Mouse (Mus musculus) bone marrow, adult 2 months (tissue): Measurements from ENCODE around the gene Pmm1. TPM values are rescaled to one million over a fixed set of nuclear protein-coding genes. Genes with fewer than 3 reads are reported as not detected.

ENCODE experiments used
- H3K27ac ChIP-seq: fragments of 200-500 bp; 2 replicates; pipeline ENCODE4 v1.5.1; 2012; ENCODE audit warnings: low read depth, mild to moderate bottlenecking, control low read depth, inconsistent platforms, low read length; ENCODE audit not compliant: control insufficient read depth, poor library complexity, insufficient read depth
- H3K4me1 ChIP-seq: fragments of 200-500 bp; 2 replicates; pipeline ENCODE4 v1.6.1; 2011; ENCODE audit warnings: low read length; ENCODE audit not compliant: control insufficient read depth, insufficient read depth
- H3K4me3 ChIP-seq: fragments of 200-500 bp; replicated peaks from 2 replicates; pipeline ENCODE3; 2011; ENCODE audit warnings: mild to moderate bottlenecking, low read depth, low read length, control low read depth; ENCODE audit not compliant: control insufficient read depth
- CTCF ChIP-seq: fragments of 200-500 bp; IDR thresholded peaks from 2 replicates; pipeline ENCODE4 v1.5.1; 2011; ENCODE audit warnings: low read length, control low read depth; ENCODE audit not compliant: control insufficient read depth, insufficient read depth
- POLR2A ChIP-seq: fragments of 200-500 bp; IDR thresholded peaks from 2 replicates; pipeline ENCODE4 v1.6.1; 2011; ENCODE audit warnings: low read depth, mild to moderate bottlenecking, control low read depth, low read length, borderline replicate concordance; ENCODE audit not compliant: control insufficient read depth
- WGBS: fragments of 180-500 bp; shearing (Covaris S2); methylation state at CpG from one replicate; pipeline ENCODE4 v1.1.7; 2018; 5-methylcytosine and 5-hydroxymethylcytosine counted together
- polyA plus RNA-seq: library from polyadenylated mRNA; stranded (reverse); fragments of >200 nt; gene quantifications from 2 replicates; pipeline ENCODE4 v1.2.4, GENCODE M21; 2011; ENCODE audit warnings: low replicate concordance; ENCODE audit not compliant: missing spikeins, insufficient read depth, insufficient read length

Pmm1 gene
- polyA plus RNA-seq, 1 experiment: 51.8 TPM

DNA sequence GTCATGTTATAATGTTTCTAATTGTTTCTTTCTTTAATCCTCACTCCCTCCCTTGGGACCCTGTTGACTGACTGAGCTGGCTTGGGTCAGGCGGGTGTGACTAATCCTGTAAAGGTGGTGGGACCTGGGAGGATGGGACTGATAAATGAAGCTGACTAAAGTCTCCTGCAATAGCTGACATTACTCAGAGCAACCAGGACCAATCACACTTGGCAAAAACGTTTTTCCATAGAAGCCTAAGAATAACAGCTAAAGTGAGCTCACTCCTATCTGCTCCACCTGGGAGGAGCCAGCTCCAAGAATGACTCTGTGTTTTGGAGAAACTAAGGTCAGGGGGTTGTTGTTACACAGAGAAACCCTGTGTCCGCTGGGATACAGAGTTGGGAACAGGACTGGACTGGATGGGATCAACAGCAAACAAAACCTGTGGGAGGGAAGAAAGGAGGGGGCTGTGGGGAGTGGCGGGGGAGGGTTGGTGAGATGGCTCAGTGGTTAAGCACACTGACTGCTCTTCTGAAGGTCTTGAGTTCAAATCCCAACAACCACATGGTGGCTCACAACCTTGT, 4.3 kb upstream of the Pmm1 start:
- TF ChIP-seq CTCF (no peak), POLR2A (no peak)
- 70% methylated on average over 4 of the region's 4 CpGs for WGBS
- no peak overlapping the region for H3K4me3 ChIP-seq
- H3K4me1 ChIP-seq: no peaks in the 10 kb centered on the region
- no peak overlapping the region for H3K27ac ChIP-seq

DNA sequence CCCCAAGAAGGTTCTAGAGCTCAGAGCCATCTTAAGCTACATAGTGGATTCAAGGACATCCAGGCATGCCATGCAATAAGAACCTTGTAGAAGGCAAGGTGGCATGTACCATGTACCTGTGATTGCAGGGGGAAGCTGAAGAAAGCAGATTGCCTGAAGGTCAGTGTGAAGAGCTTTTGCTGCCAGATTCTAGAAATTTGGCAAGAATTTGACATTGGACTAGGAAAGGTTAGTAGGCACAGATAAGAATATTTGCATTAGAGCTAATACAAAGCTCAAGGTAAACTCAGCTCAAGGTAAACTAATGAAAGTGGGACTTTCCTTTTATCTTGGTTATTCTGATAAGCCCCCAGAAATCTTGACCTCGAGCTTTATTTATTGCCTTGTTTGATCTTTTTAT, 3.5 kb upstream of the Pmm1 start:
- H3K4me3 ChIP-seq: no peak overlapping the region
- WGBS: 61% methylated on average over 1 of the region's 1 CpGs
- no peaks in the 10 kb centered on the region for H3K4me1 ChIP-seq
- no peak for TF ChIP-seq CTCF
- TF ChIP-seq POLR2A: no peak
- no peak overlapping the region for H3K27ac ChIP-seq

DNA sequence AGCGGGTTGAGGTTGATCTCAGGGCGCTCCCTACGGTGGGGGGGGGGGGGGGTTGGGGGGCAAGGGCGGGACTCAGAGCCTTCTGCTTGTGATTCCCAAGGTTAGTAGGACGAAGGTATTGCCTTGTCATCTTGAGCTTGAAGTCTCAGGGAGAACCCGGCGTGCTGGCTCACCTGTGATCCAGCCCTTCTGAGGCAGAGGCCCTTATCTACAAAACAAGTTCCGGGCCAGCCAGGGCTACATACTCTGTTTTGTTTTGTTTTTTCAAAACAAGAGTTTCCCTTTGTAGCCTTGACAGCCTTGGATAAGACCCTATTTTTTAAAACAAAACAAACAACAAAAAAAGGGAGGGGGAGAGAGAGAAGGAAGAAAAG, 335 bp upstream of the Pmm1 start:
- under 1% methylated on average over 8 of the region's 8 CpGs for WGBS
- H3K4me1 ChIP-seq: no peaks in the 10 kb centered on the region
- no peak overlapping the region for H3K27ac ChIP-seq
- H3K4me3 ChIP-seq: peak overlapping the region; percentile 66
- TF ChIP-seq POLR2A (no peak), CTCF (no peak)

DNA sequence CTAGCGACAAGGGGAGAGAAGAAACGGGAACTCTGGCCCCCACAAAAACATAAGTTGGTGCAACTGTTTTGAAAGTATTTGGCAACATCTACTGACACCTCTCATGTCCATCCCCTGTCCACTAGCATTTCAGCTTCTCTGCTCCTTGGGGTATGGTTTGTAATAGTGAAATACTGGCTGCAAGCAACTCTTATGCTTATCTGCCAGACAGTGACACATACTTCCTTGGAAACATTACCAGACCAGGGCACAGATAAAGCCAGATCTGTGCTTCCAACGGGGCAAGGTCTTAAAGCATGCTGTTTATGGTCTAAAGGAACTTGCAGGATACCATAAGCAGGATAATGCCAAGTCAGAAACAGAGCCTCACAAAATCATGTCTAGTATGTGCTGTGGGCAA, 1.8 kb downstream of the Pmm1 start:
- Histone ChIP-seq H3K27ac (peak overlapping the region; percentile 17; the same call in 1 of the 2 replicates), H3K4me3 (no peak overlapping the region), H3K4me1 (no peaks in the 10 kb centered on the region)
- no peak for TF ChIP-seq POLR2A
- WGBS: 35% methylated on average over 3 of the region's 3 CpGs

DNA sequence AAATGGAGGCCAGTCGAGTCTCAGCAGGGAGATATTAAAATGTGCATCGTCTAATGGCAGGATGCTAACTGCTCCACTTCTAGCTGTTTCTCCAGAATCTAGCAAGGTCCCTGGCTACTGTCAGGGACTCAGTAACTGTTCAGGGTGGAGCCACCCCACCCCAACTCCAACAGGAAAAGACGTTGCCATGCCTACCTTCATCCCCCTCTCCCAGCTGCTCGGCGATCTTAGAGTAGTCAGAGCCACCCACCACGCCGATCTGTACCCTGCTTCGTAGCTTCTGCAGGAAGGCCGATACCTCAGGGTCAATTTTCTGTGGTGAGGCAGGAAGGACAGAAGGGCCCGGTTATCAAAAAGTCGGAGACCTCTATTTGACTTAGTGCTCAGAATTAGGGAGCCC, 3.1 kb downstream of the Pmm1 start:
- H3K4me1 ChIP-seq: no peaks in the 10 kb centered on the region
- TF ChIP-seq CTCF (no peak), POLR2A (no peak)
- WGBS: 88% methylated on average over 11 of the region's 11 CpGs
- no peak overlapping the region for H3K27ac ChIP-seq
- no peak overlapping the region for H3K4me3 ChIP-seq

DNA sequence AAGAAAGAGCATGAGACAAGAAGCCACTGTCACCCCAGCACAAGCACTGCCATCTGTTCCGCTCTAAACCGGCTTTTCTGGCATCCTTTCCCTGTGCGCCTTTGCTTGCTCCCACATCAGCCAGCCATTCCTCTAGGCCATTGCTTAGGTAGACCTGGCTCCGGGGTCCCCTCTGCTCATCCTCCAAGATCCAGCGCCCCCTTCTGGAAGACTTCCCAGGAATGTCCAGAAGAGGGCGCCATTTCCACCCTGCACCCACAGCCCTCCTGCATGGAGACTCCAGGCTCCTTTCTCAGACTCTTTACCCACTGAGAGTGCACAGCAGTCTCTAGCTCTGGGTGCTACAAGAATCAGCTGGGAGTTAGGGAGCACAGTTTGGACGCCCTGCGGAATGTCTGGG, 4.3 kb downstream of the Pmm1 start:
- Histone ChIP-seq H3K4me1 (no peaks in the 10 kb centered on the region), H3K4me3 (no peak overlapping the region), H3K27ac (no peak overlapping the region; the same call in 1 of the 2 replicates)
- no peak for TF ChIP-seq POLR2A
- TF ChIP-seq CTCF: peak; percentile 85
- WGBS: 64% methylated on average over 8 of the region's 8 CpGs

DNA sequence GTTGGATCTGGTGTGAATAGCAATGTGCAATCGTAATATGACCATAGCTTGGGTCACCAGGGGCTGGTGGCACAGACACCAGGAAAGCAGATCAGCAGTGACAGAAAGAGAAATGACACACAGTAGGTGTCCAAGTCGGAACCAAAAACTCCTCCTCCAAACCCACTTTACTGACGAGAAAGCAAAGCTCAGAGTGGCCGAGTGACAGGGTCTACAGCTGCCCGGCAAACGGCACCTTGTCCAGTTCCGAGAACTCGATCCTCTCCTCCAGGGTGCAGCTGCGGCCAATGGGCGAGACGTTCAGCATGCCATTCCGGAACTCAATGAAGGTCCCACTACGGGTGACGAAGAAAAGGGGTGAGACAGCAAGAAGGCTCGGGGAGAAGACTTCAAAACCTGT, 5.3 kb downstream of the Pmm1 start:
- TF ChIP-seq POLR2A (no peak), CTCF (no peak)
- 95% methylated on average over 15 of the region's 15 CpGs for WGBS
- no peak overlapping the region for H3K4me3 ChIP-seq
- H3K27ac ChIP-seq: no peak overlapping the region
- H3K4me1 ChIP-seq: no peaks in the 10 kb centered on the region

DNA sequence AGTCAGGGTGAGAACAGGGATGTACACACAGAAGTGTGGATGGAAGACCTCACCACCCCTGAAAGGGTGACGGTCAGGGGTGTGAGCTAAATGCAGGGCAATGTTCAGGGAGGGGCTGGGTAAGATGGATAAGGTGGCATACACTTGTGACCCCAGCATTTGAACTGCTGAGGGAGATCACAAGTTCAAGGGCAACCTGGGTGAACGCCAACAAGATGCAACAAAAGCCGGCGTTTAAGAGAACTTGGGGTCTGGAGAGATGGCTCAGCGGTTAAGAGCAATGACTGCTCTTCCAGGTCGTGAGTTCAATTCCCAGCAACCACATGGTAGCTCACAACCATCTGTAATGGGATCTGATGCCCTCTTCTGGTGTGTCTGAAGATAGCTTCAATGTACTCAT, 6.0 kb downstream of the Pmm1 start:
- H3K4me3 ChIP-seq: no peak overlapping the region
- H3K27ac ChIP-seq: peak overlapping the region; percentile 23; the same call in 1 of the 2 replicates
- H3K4me1 ChIP-seq: no peaks in the 10 kb centered on the region
- WGBS: 88% methylated on average over 6 of the region's 6 CpGs
- TF ChIP-seq POLR2A (no peak), CTCF (no peak)

DNA sequence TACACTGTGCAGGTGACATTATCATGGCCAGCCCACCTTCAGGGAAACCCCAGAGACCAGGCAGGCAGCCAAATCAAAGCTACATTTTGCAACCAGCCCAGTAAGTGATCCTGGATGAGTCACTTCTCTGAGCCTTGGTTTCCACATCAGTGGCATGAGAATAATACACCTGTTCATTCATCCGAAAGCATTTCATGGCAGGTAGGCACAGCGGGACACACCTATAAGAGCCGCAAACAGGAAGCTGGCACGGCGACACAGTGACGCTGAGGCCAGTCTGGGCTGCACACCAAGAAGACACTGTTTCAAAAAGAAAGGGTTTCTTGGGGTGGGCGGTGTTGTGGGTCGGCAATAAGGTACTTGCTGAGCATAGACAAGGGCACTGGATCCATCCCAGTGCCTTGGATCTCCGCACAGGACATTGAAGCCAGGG, 6.6 kb downstream of the Pmm1 start:
- TF ChIP-seq POLR2A (no peak), CTCF (no peak)
- 88% methylated on average over 9 of the region's 9 CpGs for WGBS
- H3K4me1 ChIP-seq: no peaks in the 10 kb centered on the region
- no peak overlapping the region for H3K4me3 ChIP-seq
- peak overlapping the region; percentile 23; the same call in 1 of the 2 replicates for H3K27ac ChIP-seq

DNA sequence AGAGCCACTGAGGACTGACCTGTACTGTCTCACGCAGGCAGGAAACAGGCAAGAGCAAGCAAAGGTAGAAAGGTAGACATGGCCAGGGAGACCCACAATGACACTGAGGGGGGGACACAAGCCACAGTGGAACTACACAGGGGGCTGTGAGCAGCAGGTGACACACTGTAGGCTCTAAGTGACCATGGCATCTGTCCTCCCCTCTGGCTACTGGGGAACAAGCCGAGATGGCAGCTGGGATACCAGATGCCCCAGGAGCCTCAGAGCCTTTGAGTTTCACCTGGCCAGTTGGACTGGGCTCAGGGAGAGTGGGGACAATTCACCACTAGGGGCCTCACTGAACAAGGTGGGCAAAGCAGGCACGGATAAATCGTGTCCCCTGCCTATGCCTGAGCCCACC, 8.4 kb downstream of the Pmm1 start:
- Histone ChIP-seq H3K4me3 (no peak overlapping the region), H3K27ac (no peak overlapping the region), H3K4me1 (no peaks in the 10 kb centered on the region)
- TF ChIP-seq CTCF: no peak
- no peak for TF ChIP-seq POLR2A
- 91% methylated on average over 4 of the region's 4 CpGs for WGBS
